Mouse (Mus musculus): ENCODE results near the gene Fam193a.

- TF ChIP-seq GATA1 (IDR thresholded peaks at IDR 0.05; ENCODE audit: borderline replicate concordance, low read length) (no peak), FLI1 (IDR thresholded peaks at IDR 0.05; ENCODE audit: low read length) (no peak)
These were observed 131.9 kb downstream of the Fam193a start for GRCm38 (mm10) chr5:34501588-34501987.

All from megakaryocyte, embryonic 14.5 days (primary cell).